ENCODE assay signal across 9 mouse cellular contexts in genomic region chr3:87756488-87756887, GRCm38 (mm10). TPM values are rescaled to one million over a fixed set of nuclear protein-coding genes. Genes with fewer than 3 reads are reported as not detected.
DNase-seq lines count a peak whose midpoint lies in the region; ATAC-seq and TF ChIP-seq lines count a peak whose summit lies in the region.
"Had no signal": no experiment of that assay in that cellular context is flagged by ENCODE, and none has a peak within 500 bp of the region (broad histone marks: within the 10 kb centered on the region; RNA-seq: fewer than 3 reads in every experiment).

No protein-coding gene starts in this region.

- no peak for ATAC-seq in heart, embryonic 16.5 days (replicated peaks; ENCODE audit: extremely low read depth, insufficient read depth, low FRiP score)
- no peak for ATAC-seq in forebrain, embryonic 13.5 days
- ATAC-seq in limb, embryonic 14.5 days (ENCODE audit: low FRiP score, low read depth), result 0 out of 2 replicates have a peak, but pooled peaks have one; percentile 6

- no peak overlapping the region for H3K27ac ChIP-seq in heart, embryonic 16.5 days (ENCODE audit: low read length)
- no peak overlapping the region for H3K27ac ChIP-seq in ES-E14 (ENCODE audit: insufficient read depth, low read depth, low read length, poor library complexity, severe bottlenecking)
- H3K27ac ChIP-seq in forebrain, embryonic 13.5 days, result no peak overlapping the region
- no peak overlapping the region for H3K27ac ChIP-seq in limb, embryonic 14.5 days (replicated peaks; ENCODE audit: low read depth, low read length)

- TF ChIP-seq POLR2A in limb, embryonic 14.5 days (IDR thresholded peaks at IDR 0.05; ENCODE audit: borderline replicate concordance, extremely low read depth, insufficient read depth, insufficient read length), result no peak

- peaks cover 3% of the 10 kb centered on the region; the same call in 1 of the 2 replicates for H3K27me3 ChIP-seq in heart, embryonic 16.5 days (ENCODE audit: control insufficient read depth, insufficient read depth, low read length)
- H3K27me3 ChIP-seq in forebrain, embryonic 13.5 days, result peaks cover 32% of the 10 kb centered on the region
- H3K27me3 ChIP-seq in limb, embryonic 14.5 days (ENCODE audit: control insufficient read depth, insufficient read depth, low read length), result no peaks in the 10 kb centered on the region

- H3K9me3 ChIP-seq in heart, embryonic 16.5 days (replicated peaks; ENCODE audit: control insufficient read depth, low read length), result no peaks in the 10 kb centered on the region
- H3K9me3 ChIP-seq in ES-E14 (ENCODE audit: control insufficient read depth, insufficient read depth, low read depth, low read length), result no peaks in the 10 kb centered on the region
- H3K9me3 ChIP-seq in forebrain, embryonic 13.5 days (replicated peaks), result no peaks in the 10 kb centered on the region
- no peaks in the 10 kb centered on the region for H3K9me3 ChIP-seq in limb, embryonic 14.5 days (ENCODE audit: control insufficient read depth, low read length)

- H3K4me2 ChIP-seq in heart, embryonic 16.5 days (ENCODE audit: low read depth, low read length), result peak overlapping the region; percentile 48
- H3K4me2 ChIP-seq in forebrain, embryonic 13.5 days, result peak overlapping the region; percentile 55
- no peak overlapping the region for H3K4me2 ChIP-seq in limb, embryonic 14.5 days (replicated peaks; ENCODE audit: low read depth, low read length, severe bottlenecking)

- no peak overlapping the region for H3K4me3 ChIP-seq in heart, embryonic 16.5 days (ENCODE audit: low read length)
- H3K4me3 ChIP-seq in ES-E14 (ENCODE audit: insufficient read depth in 1 of 2, low read depth in 1 of 2, low read length in 2 of 2, poor library complexity in 1 of 2, severe bottlenecking in 1 of 2), result peak overlapping the region; percentile 27 to 46
- H3K4me3 ChIP-seq in forebrain, embryonic 13.5 days, result peak overlapping the region; percentile 25
- H3K4me3 ChIP-seq in limb, embryonic 14.5 days (replicated peaks; ENCODE audit: low read length), result no peak overlapping the region

- no peak overlapping the region for H3K9ac ChIP-seq in heart, embryonic 16.5 days (ENCODE audit: low read length)
- 0 out of 2 replicates have a peak overlapping the region, but pooled peaks have one; percentile 1 for H3K9ac ChIP-seq in ES-E14 (ENCODE audit: insufficient read depth, low read depth, low read length, poor library complexity, severe bottlenecking)
- peak overlapping the region; percentile 58; the same call in 1 of the 2 replicates for H3K9ac ChIP-seq in forebrain, embryonic 13.5 days
- H3K9ac ChIP-seq in limb, embryonic 14.5 days (ENCODE audit: low read depth, low read length, severe bottlenecking), result no peak overlapping the region

- 0 out of 2 replicates have a peak, but pooled peaks cover 3% of the 10 kb centered on the region for H3K4me1 ChIP-seq in heart, embryonic 16.5 days (ENCODE audit: control insufficient read depth, insufficient read depth, low read length)
- peaks cover 1 to 8% of the 10 kb centered on the region in 2 experiments; a peak in 2 of 4 replicates for H3K4me1 ChIP-seq in ES-E14 (ENCODE audit: control insufficient read depth in 2 of 2, insufficient read depth in 2 of 2, low read length in 2 of 2, poor library complexity in 1 of 2)
- 0 out of 2 replicates have a peak, but pooled peaks cover 9% of the 10 kb centered on the region for H3K4me1 ChIP-seq in forebrain, embryonic 13.5 days
- peaks cover 4% of the 10 kb centered on the region; the same call in 1 of the 2 replicates for H3K4me1 ChIP-seq in limb, embryonic 14.5 days (ENCODE audit: control insufficient read depth, insufficient read depth, low read length)

- DNase-seq in heart, adult 8-10 months (ENCODE audit: low spot score), result no peak
- no peak for DNase-seq in ES-E14 (ENCODE audit: low read depth, low spot score)
- no peak for DNase-seq in limb, embryonic 14.5 days (ENCODE audit: low spot score)
- no peak for DNase-seq in adipocyte (ENCODE audit: low spot score)
- no peak for DNase-seq in right cerebral cortex, postnatal 36 days (ENCODE audit: low spot score in 2 of 2)
- no peak for DNase-seq in right cerebral cortex, adult 18-20 months

- WGBS in heart, embryonic 16.5 days, result 56% methylated on average over 20 of the region's 20 CpGs
- 50% methylated on average over 20 of the region's 20 CpGs for WGBS in forebrain, embryonic 13.5 days
- 51% methylated on average over 20 of the region's 20 CpGs for WGBS in limb, embryonic 14.5 days

- H3K36me3 ChIP-seq in heart, embryonic 16.5 days (ENCODE audit: control insufficient read depth, insufficient read depth), result peaks cover 5% of the 10 kb centered on the region; the same call in 1 of the 2 replicates
- no peaks in the 10 kb centered on the region for H3K36me3 ChIP-seq in ES-E14 (ENCODE audit: control insufficient read depth, insufficient read depth, low read length, poor library complexity, severe bottlenecking)
- H3K36me3 ChIP-seq in forebrain, embryonic 13.5 days (ENCODE audit: poor library complexity, severe bottlenecking), result no peaks in the 10 kb centered on the region
- peaks cover 8% of the 10 kb centered on the region for H3K36me3 ChIP-seq in limb, embryonic 14.5 days (ENCODE audit: control insufficient read depth, insufficient read depth, low read length)

- in situ Hi-C loops in ES-E14 (cut with MboI; ENCODE audit: low sequenced_read_pairs in 2 of 2, unreplicated experiment in 2 of 2), result no loop called here

TF ChIP-seq in ES-E14, 5 proteins besides CTCF, POLR2A, EP300 and RAD21:
- TF ChIP-seq ZNF384 (IDR thresholded peaks at IDR 0.05; ENCODE audit: low read depth, low read length) (no peak), MAFK (IDR thresholded peaks at IDR 0.05; ENCODE audit: insufficient read depth, low read depth, low read length) (no peak), CHD2 (IDR thresholded peaks at IDR 0.05; ENCODE audit: low read depth, low read length) (no peak), HCFC1 (IDR thresholded peaks at IDR 0.05; ENCODE audit: borderline replicate concordance, insufficient read depth, low read length) (no peak), ZC3H11A (IDR thresholded peaks at IDR 0.05; ENCODE audit: borderline replicate concordance, low read depth, low read length) (no peak)

RNA-seq across cellular contexts. Expression of gene Lrrc71, which starts 8.1 kb away (rescaled TPM):
- polyA plus RNA-seq in heart, embryonic 16.5 days (2015; fragmentation: Nextera tagmentation; extraction: Ambion mirVana), result 0.71 and 0.87 TPM in 2 replicates
- under 1 TPM in 3 of 4 experiments, not detected in 1; 0.09 to 0.31 (median 0.13) TPM for total RNA-seq in heart, adult 8-10 months (2022)
- total RNA-seq in ES-E14 (2012; rRNA removed), result 0.37 and 0.49 TPM in 2 replicates
- polyA plus RNA-seq in forebrain, embryonic 13.5 days (2015; fragmentation: Nextera tagmentation; extraction: Ambion mirVana), result 0.35 and 0.58 TPM in 2 replicates
- 0.28 and 0.52 TPM in 2 replicates for polyA plus RNA-seq in limb, embryonic 14.5 days (2012; rRNA removed)
- polyA plus RNA-seq in limb, embryonic 14.5 days (2014; fragmentation: Nextera tagmentation; extraction: Ambion mirVana), result 0.33 and 0.83 TPM in 2 replicates

RNA-seq across cellular contexts. Expression of gene Ntrk1, which starts 38.5 kb away (rescaled TPM):
- 0.39 and 0.44 TPM in 2 replicates for polyA plus RNA-seq in heart, embryonic 16.5 days (2015; fragmentation: Nextera tagmentation; extraction: Ambion mirVana)
- total RNA-seq in heart, adult 8-10 months (2022), result under 1 TPM in 3 of 4 experiments, not detected in 1; 0.16 to 0.30 (median 0.19) TPM
- 3.8 and 4.5 TPM in 2 replicates for total RNA-seq in ES-E14 (2012; rRNA removed)
- 0.53 and 0.88 TPM in 2 replicates for polyA plus RNA-seq in forebrain, embryonic 13.5 days (2015; fragmentation: Nextera tagmentation; extraction: Ambion mirVana)
- 2.7 and 3.7 TPM in 2 replicates for polyA plus RNA-seq in limb, embryonic 14.5 days (2012; rRNA removed)
- 1.3 and 2.1 TPM in 2 replicates for polyA plus RNA-seq in limb, embryonic 14.5 days (2014; fragmentation: Nextera tagmentation; extraction: Ambion mirVana)
- polyA plus RNA-seq: activated CD4-positive, CD25-positive, alpha-beta regulatory T cell, adult 4 months had no signal

RNA-seq across cellular contexts. Expression of gene Insrr, which starts 40.3 kb away (rescaled TPM):
- not detected in 2 replicates for polyA plus RNA-seq in heart, embryonic 16.5 days (2015; fragmentation: Nextera tagmentation; extraction: Ambion mirVana)
- not detected for total RNA-seq in heart, adult 8-10 months (2022)
- total RNA-seq in ES-E14 (2012; rRNA removed), result 0.11 and 0.18 TPM in 2 replicates
- 0.33 and 0.43 TPM in 2 replicates for polyA plus RNA-seq in forebrain, embryonic 13.5 days (2015; fragmentation: Nextera tagmentation; extraction: Ambion mirVana)
- 1.4 and 1.7 TPM in 2 replicates for polyA plus RNA-seq in limb, embryonic 14.5 days (2012; rRNA removed)
- 0.22 and 0.35 TPM in 2 replicates for polyA plus RNA-seq in limb, embryonic 14.5 days (2014; fragmentation: Nextera tagmentation; extraction: Ambion mirVana)

Comparison
In these comparisons a context has a peak if more than half of its experiments do, and no peak if none do; other contexts are left out.
1. H3K4me3 ChIP-seq: peak in ES-E14 (2 of 2) and forebrain, embryonic 13.5 days (single experiment); none in heart, embryonic 16.5 days (single experiment) and limb, embryonic 14.5 days (single experiment).
2. H3K9ac ChIP-seq: peak in ES-E14 (single experiment) and forebrain, embryonic 13.5 days (single experiment); none in heart, embryonic 16.5 days (single experiment) and limb, embryonic 14.5 days (single experiment).